Mouse (Mus musculus): Measurements from ENCODE around the gene Efhd1.

The Efhd1 gene

GRCm38 (mm10) chr1:87270204-87270603 lies 6.0 kb downstream of the Efhd1 start:
- DNase-seq (ENCODE audit: low spot score in 2 of 2), result no peak

- DNase-seq (ENCODE audit: low spot score in 2 of 2), result peak in 1 of 2 experiments; percentile 30
Observed at GRCm38 (mm10) chr1:87270641-87271467, 6.7 kb downstream of the Efhd1 start.

- no peak for DNase-seq (ENCODE audit: low spot score in 2 of 2)
Observed at GRCm38 (mm10) chr1:87271596-87271995, 7.4 kb downstream of the Efhd1 start.

GRCm38 (mm10) chr1:87272462-87272861 lies 8.3 kb downstream of the Efhd1 start:
- no peak for DNase-seq (ENCODE audit: low spot score in 2 of 2)

- peak in 1 of 2 experiments; percentile 35 for DNase-seq (ENCODE audit: low spot score in 2 of 2)
Observed at GRCm38 (mm10) chr1:87273514-87273942, 9.4 kb downstream of the Efhd1 start.

GRCm38 (mm10) chr1:87274134-87274533 lies 10.0 kb downstream of the Efhd1 start:
- no peak for DNase-seq (ENCODE audit: low spot score in 2 of 2)

GRCm38 (mm10) chr1:87275151-87275550 lies 11.0 kb downstream of the Efhd1 start:
- DNase-seq (ENCODE audit: low spot score in 2 of 2), result no peak

GRCm38 (mm10) chr1:87276056-87276455 lies 11.9 kb downstream of the Efhd1 start:
- no peak for DNase-seq (ENCODE audit: low spot score in 2 of 2)

GRCm38 (mm10) chr1:87280281-87280680 lies 16.1 kb downstream of the Efhd1 start:
- no peak for DNase-seq (ENCODE audit: low spot score in 2 of 2)

- no peak for DNase-seq (ENCODE audit: low spot score in 2 of 2)
Observed at GRCm38 (mm10) chr1:87281599-87282412, 17.6 kb downstream of the Efhd1 start.

- DNase-seq (ENCODE audit: low spot score in 2 of 2), result no peak
Observed at GRCm38 (mm10) chr1:87282413-87282788, 18.2 kb downstream of the Efhd1 start.

GRCm38 (mm10) chr1:87283410-87283960 lies 19.3 kb downstream of the Efhd1 start:
- DNase-seq (ENCODE audit: low spot score in 2 of 2), result no peak

- DNase-seq (ENCODE audit: low spot score in 2 of 2), result no peak
Observed at GRCm38 (mm10) chr1:87287105-87287504, 22.9 kb downstream of the Efhd1 start.

GRCm38 (mm10) chr1:87291416-87291815 lies 27.3 kb downstream of the Efhd1 start:
- DNase-seq (ENCODE audit: low spot score in 2 of 2), result no peak

GRCm38 (mm10) chr1:87292420-87293190 lies 28.4 kb downstream of the Efhd1 start:
- DNase-seq (ENCODE audit: low spot score in 2 of 2), result peak; percentile 24 to 63

- DNase-seq (ENCODE audit: low spot score in 2 of 2), result no peak
Observed at GRCm38 (mm10) chr1:87294063-87294710, 30.0 kb downstream of the Efhd1 start.

- no peak for DNase-seq (ENCODE audit: low spot score in 2 of 2)
Observed at GRCm38 (mm10) chr1:87294951-87295350, 30.8 kb downstream of the Efhd1 start.

- DNase-seq (ENCODE audit: low spot score in 2 of 2), result no peak
Observed at GRCm38 (mm10) chr1:87297346-87297925, 33.3 kb downstream of the Efhd1 start.

- no peak for DNase-seq (ENCODE audit: low spot score in 2 of 2)
Observed at GRCm38 (mm10) chr1:87300360-87301286, 36.5 kb downstream of the Efhd1 start.

GRCm38 (mm10) chr1:87301971-87302370 lies 37.8 kb downstream of the Efhd1 start:
- DNase-seq (ENCODE audit: low spot score in 2 of 2), result no peak
